Mouse (Mus musculus): ENCODE results near the gene Rcbtb2. TPM values are rescaled to one million over a fixed set of nuclear protein-coding genes. Genes with fewer than 3 reads are reported as not detected.

The Rcbtb2 gene
- polyA plus RNA-seq, 1 experiment: 0.24 TPM

- Histone ChIP-seq H3K4me1 (ENCODE audit: control insufficient read depth) (no peaks in the 10 kb centered on the region), H3K9me3 (ENCODE audit: control insufficient read depth, low read length) (no peaks in the 10 kb centered on the region), H3K27me3 (ENCODE audit: control insufficient read depth) (no peaks in the 10 kb centered on the region), H3K4me3 (replicated peaks) (no peak overlapping the region), H3K36me3 (ENCODE audit: control insufficient read depth) (peaks cover 88% of the 10 kb centered on the region)
- TF ChIP-seq GATA1 (IDR thresholded peaks at IDR 0.05; ENCODE audit: low read length): no peak
- TF ChIP-seq TAL1 (IDR thresholded peaks at IDR 0.05; ENCODE audit: low read length): no peak
Measured at GRCm38 (mm10) chr14:73204016-73204415, 81.2 kb downstream of the Rcbtb2 start.

DNA sequence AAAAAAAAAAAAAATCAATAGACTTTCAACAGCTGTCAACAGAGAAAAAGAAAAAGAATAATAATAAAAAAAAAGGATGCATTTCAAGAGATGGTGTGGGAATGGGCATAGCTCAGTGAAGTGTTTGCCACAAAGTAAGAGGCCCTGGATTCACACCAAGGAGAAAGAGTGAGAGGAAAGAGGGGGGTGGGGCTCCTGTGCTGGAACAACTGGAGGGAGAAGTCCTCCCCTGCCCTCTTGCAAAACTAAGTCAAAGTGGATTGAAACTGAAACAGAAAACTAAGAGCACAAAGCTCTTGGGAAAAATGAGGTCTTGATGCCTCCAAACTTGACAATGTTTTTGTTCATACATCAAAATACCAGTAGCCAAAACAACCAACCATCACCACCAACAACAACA lies 86.4 kb downstream of the Rcbtb2 start:
- Histone ChIP-seq H3K36me3 (ENCODE audit: control insufficient read depth) (peaks cover 84% of the 10 kb centered on the region), H3K27me3 (ENCODE audit: control insufficient read depth) (no peaks in the 10 kb centered on the region), H3K4me1 (ENCODE audit: control insufficient read depth) (no peaks in the 10 kb centered on the region), H3K9me3 (ENCODE audit: control insufficient read depth, low read length) (no peaks in the 10 kb centered on the region), H3K4me3 (replicated peaks) (no peak overlapping the region)
- TF ChIP-seq GATA1 (IDR thresholded peaks at IDR 0.05; ENCODE audit: low read length) (no peak), TAL1 (IDR thresholded peaks at IDR 0.05; ENCODE audit: low read length) (no peak)

DNA sequence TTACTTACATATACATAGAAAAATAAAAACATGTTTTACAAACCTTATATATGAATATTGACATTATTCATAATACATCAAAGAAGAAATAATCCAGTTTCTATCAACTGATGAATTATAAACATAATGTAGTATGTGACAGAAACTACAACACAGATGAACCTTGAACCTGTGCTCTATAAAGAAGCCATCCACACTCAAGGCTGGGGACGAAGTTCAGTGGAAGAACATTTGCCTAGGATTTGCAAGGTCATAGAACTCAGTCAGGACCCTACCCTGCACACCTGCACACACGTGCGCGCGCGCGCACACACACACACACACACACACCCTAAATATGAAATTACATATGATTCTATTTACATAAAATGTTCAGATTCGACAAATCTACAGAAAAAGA lies 87.4 kb downstream of the Rcbtb2 start:
- no peaks in the 10 kb centered on the region for H3K9me3 ChIP-seq (ENCODE audit: control insufficient read depth, low read length)
- TF ChIP-seq GATA1 (IDR thresholded peaks at IDR 0.05; ENCODE audit: low read length): no peak
- TF ChIP-seq TAL1 (IDR thresholded peaks at IDR 0.05; ENCODE audit: low read length): no peak
- no peaks in the 10 kb centered on the region for H3K4me1 ChIP-seq (ENCODE audit: control insufficient read depth)
- H3K36me3 ChIP-seq (ENCODE audit: control insufficient read depth): peaks cover 83% of the 10 kb centered on the region
- no peaks in the 10 kb centered on the region for H3K27me3 ChIP-seq (ENCODE audit: control insufficient read depth)
- no peak overlapping the region for H3K4me3 ChIP-seq (replicated peaks)

- peaks cover 84% of the 10 kb centered on the region for H3K36me3 ChIP-seq (ENCODE audit: control insufficient read depth)
- no peaks in the 10 kb centered on the region for H3K27me3 ChIP-seq (ENCODE audit: control insufficient read depth)
- H3K4me3 ChIP-seq (replicated peaks): no peak overlapping the region
- no peaks in the 10 kb centered on the region for H3K4me1 ChIP-seq (ENCODE audit: control insufficient read depth)
- TF ChIP-seq GATA1 (IDR thresholded peaks at IDR 0.05; ENCODE audit: low read length) (no peak), TAL1 (IDR thresholded peaks at IDR 0.05; ENCODE audit: low read length) (no peak)
- no peaks in the 10 kb centered on the region for H3K9me3 ChIP-seq (ENCODE audit: control insufficient read depth, low read length)
Measured at GRCm38 (mm10) chr14:73211477-73211876, 88.6 kb downstream of the Rcbtb2 start.

DNA sequence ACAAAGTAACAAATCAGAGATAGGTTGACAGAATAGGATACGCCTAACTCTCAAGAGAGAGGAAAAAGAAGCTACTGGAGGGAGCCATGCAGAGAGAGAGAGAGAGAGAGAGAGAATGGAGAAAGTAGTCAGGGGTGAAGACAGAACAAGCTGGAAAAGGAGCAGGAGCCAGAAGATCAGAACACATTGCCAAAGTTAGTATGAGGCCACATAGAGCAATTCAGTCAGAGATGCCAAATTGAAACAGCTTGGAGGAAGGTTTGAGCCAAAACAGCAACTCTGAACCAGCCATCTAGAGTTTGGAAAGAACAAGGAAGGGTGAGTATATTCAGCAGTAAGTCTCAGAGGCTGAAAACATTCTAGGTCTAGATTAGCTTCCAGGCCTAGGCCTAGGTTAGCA lies 94.2 kb downstream of the Rcbtb2 start:
- no peaks in the 10 kb centered on the region for H3K9me3 ChIP-seq (ENCODE audit: control insufficient read depth, low read length)
- no peaks in the 10 kb centered on the region for H3K4me1 ChIP-seq (ENCODE audit: control insufficient read depth)
- TF ChIP-seq GATA1 (IDR thresholded peaks at IDR 0.05; ENCODE audit: low read length) (no peak), TAL1 (IDR thresholded peaks at IDR 0.05; ENCODE audit: low read length) (no peak)
- H3K36me3 ChIP-seq (ENCODE audit: control insufficient read depth): peaks cover 65% of the 10 kb centered on the region
- no peak overlapping the region for H3K4me3 ChIP-seq (replicated peaks)
- H3K27me3 ChIP-seq (ENCODE audit: control insufficient read depth): no peaks in the 10 kb centered on the region

- TF ChIP-seq GATA1 (IDR thresholded peaks at IDR 0.05; ENCODE audit: low read length): no peak
- no peak for TF ChIP-seq TAL1 (IDR thresholded peaks at IDR 0.05; ENCODE audit: low read length)
- peaks cover 44% of the 10 kb centered on the region for H3K36me3 ChIP-seq (ENCODE audit: control insufficient read depth)
- H3K9me3 ChIP-seq (ENCODE audit: control insufficient read depth, low read length): no peaks in the 10 kb centered on the region
- H3K4me1 ChIP-seq (ENCODE audit: control insufficient read depth): no peaks in the 10 kb centered on the region
- H3K4me3 ChIP-seq (replicated peaks): no peak overlapping the region
- H3K27me3 ChIP-seq (ENCODE audit: control insufficient read depth): no peaks in the 10 kb centered on the region
Measured at GRCm38 (mm10) chr14:73222316-73222970, 99.6 kb downstream of the Rcbtb2 start.

GRCm38 (mm10) chr14:73226346-73226745 lies 103.5 kb downstream of the Rcbtb2 start:
- Histone ChIP-seq H3K4me1 (ENCODE audit: control insufficient read depth) (no peaks in the 10 kb centered on the region), H3K27me3 (ENCODE audit: control insufficient read depth) (no peaks in the 10 kb centered on the region), H3K4me3 (replicated peaks) (no peak overlapping the region), H3K36me3 (ENCODE audit: control insufficient read depth) (peaks cover 62% of the 10 kb centered on the region), H3K9me3 (ENCODE audit: control insufficient read depth, low read length) (no peaks in the 10 kb centered on the region)
- TF ChIP-seq GATA1 (IDR thresholded peaks at IDR 0.05; ENCODE audit: low read length) (no peak), TAL1 (IDR thresholded peaks at IDR 0.05; ENCODE audit: low read length) (no peak)

GRCm38 (mm10) chr14:73226849-73227248 lies 104.0 kb downstream of the Rcbtb2 start:
- TF ChIP-seq TAL1 (IDR thresholded peaks at IDR 0.05; ENCODE audit: low read length): no peak
- TF ChIP-seq GATA1 (IDR thresholded peaks at IDR 0.05; ENCODE audit: low read length): no peak
- Histone ChIP-seq H3K9me3 (ENCODE audit: control insufficient read depth, low read length) (no peaks in the 10 kb centered on the region), H3K4me3 (replicated peaks) (no peak overlapping the region), H3K27me3 (ENCODE audit: control insufficient read depth) (no peaks in the 10 kb centered on the region), H3K36me3 (ENCODE audit: control insufficient read depth) (peaks cover 66% of the 10 kb centered on the region), H3K4me1 (ENCODE audit: control insufficient read depth) (no peaks in the 10 kb centered on the region)

- TF ChIP-seq GATA1 (IDR thresholded peaks at IDR 0.05; ENCODE audit: low read length): no peak
- TF ChIP-seq TAL1 (IDR thresholded peaks at IDR 0.05; ENCODE audit: low read length): no peak
- H3K9me3 ChIP-seq (ENCODE audit: control insufficient read depth, low read length): no peaks in the 10 kb centered on the region
- no peaks in the 10 kb centered on the region for H3K27me3 ChIP-seq (ENCODE audit: control insufficient read depth)
- no peak overlapping the region for H3K4me3 ChIP-seq (replicated peaks)
- peaks cover 18% of the 10 kb centered on the region for H3K4me1 ChIP-seq (ENCODE audit: control insufficient read depth)
- H3K36me3 ChIP-seq (ENCODE audit: control insufficient read depth): peaks cover 67% of the 10 kb centered on the region
Measured at GRCm38 (mm10) chr14:73231286-73231982, 108.6 kb downstream of the Rcbtb2 start.

All from erythroblast, embryonic 14.5 days (primary cell).